In the genomic region with DNA sequence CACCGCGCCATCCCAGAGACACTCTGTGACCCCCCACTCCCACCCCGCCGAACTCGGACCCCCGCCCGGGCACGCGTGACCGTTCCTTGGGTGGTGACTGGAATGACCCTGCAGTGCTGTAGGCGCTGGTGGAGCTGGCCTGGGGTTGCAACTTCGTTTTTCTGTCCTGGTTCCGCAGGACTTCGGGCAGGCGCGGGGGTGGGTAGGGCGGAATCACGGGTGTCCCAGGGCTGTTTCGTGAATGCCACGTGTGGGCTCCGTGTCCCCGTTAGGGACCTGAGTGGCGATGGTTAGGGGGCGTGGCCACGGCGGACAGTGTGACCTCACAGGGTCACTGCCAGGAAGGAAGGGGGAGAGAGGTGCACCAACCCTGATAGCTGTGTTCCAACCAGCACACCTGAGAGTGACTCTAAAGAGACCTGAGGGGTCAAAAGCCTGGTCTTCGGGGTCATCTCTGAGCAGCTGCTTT, we compare ENCODE assay signal across 8 mouse cellular contexts. TPM values are rescaled to one million over a fixed set of nuclear protein-coding genes. Genes with fewer than 3 reads are reported as not detected.
A peak's percentile ranks its signal among the peaks of the same experiment; 100 is the strongest.
DNase-seq lines count a peak whose midpoint lies in the region; ATAC-seq lines count a peak whose summit lies in the region.

No protein-coding gene starts in this region.

- no peaks in the 10 kb centered on the region for H3K27me3 ChIP-seq in megakaryocyte, embryonic 14.5 days (replicated peaks)
- H3K27me3 ChIP-seq in intestine, embryonic 15.5 days (replicated peaks) = no peaks in the 10 kb centered on the region
- no peaks in the 10 kb centered on the region for H3K27me3 ChIP-seq in neural tube, embryonic 12.5 days (replicated peaks)

- peak overlapping the region; percentile 69; the same call in 1 of the 2 replicates for H3K9ac ChIP-seq in intestine, embryonic 15.5 days
- H3K9ac ChIP-seq in neural tube, embryonic 12.5 days = no peak overlapping the region

- peak overlapping the region; percentile 99 for H3K4me3 ChIP-seq in megakaryocyte, embryonic 14.5 days (replicated peaks)
- H3K4me3 ChIP-seq in intestine, embryonic 15.5 days (replicated peaks) = peak overlapping the region; percentile 74
- peak overlapping the region; percentile 75 for H3K4me3 ChIP-seq in neural tube, embryonic 12.5 days

- H3K36me3 ChIP-seq in megakaryocyte, embryonic 14.5 days (replicated peaks; ENCODE audit: low read length) = peaks cover 39% of the 10 kb centered on the region
- no peaks in the 10 kb centered on the region for H3K36me3 ChIP-seq in intestine, embryonic 15.5 days
- H3K36me3 ChIP-seq in neural tube, embryonic 12.5 days = peaks cover 17% of the 10 kb centered on the region; the same call in 1 of the 2 replicates

- H3K27ac ChIP-seq in intestine, embryonic 15.5 days = no peak overlapping the region
- no peak overlapping the region for H3K27ac ChIP-seq in neural tube, embryonic 12.5 days

- H3K9me3 ChIP-seq in megakaryocyte, embryonic 14.5 days = peaks cover 18% of the 10 kb centered on the region
- H3K9me3 ChIP-seq in intestine, embryonic 15.5 days = no peaks in the 10 kb centered on the region
- peaks cover 28% of the 10 kb centered on the region for H3K9me3 ChIP-seq in neural tube, embryonic 12.5 days

- no peak for ATAC-seq in cerebellum, adult (ENCODE audit: insufficient number of reproducible peaks, low FRiP score, low TSS enrichment)
- ATAC-seq in megakaryocyte, adult 5-6 weeks (ENCODE audit: poor library complexity, severe bottlenecking) = no peak
- no peak for ATAC-seq in intestine, embryonic 15.5 days
- ATAC-seq in neural tube, embryonic 12.5 days (ENCODE audit: low FRiP score, low read depth) = no peak

- WGBS in intestine, embryonic 15.5 days = 30% methylated on average over 27 of the region's 27 CpGs
- WGBS in neural tube, embryonic 12.5 days = 39% methylated on average over 27 of the region's 27 CpGs

- peak overlapping the region; percentile 90 for H3K4me2 ChIP-seq in intestine, embryonic 15.5 days (replicated peaks)
- peak overlapping the region; percentile 99 for H3K4me2 ChIP-seq in neural tube, embryonic 12.5 days (replicated peaks)

- H3K4me1 ChIP-seq in megakaryocyte, embryonic 14.5 days = peaks cover 32% of the 10 kb centered on the region
- H3K4me1 ChIP-seq in intestine, embryonic 15.5 days (replicated peaks) = peaks cover 9% of the 10 kb centered on the region
- H3K4me1 ChIP-seq in neural tube, embryonic 12.5 days = peaks cover 12% of the 10 kb centered on the region

- peak; percentile 66 for DNase-seq in cerebellum, adult 11-12 months
- no peak for DNase-seq in adrenal gland, postnatal 36 days
- no peak for DNase-seq in frontal cortex, postnatal 14 days (ENCODE audit: low spot score in 2 of 2)

RNA-seq across cellular contexts. Expression of a gene that starts 17.0 kb away (rescaled TPM):
- 0.22 TPM in 1 of 2 replicates, not detected in the other for polyA plus RNA-seq in megakaryocyte, embryonic 14.5 days (2012; ENCODE audit: insufficient read depth, low replicate concordance)
- total RNA-seq in megakaryocyte, adult 5-6 weeks (2015) = not detected in 2 replicates
- not detected in 2 replicates for total RNA-seq in megakaryocyte, adult 5-6 weeks (2017)
- not detected in 2 replicates for polyA plus RNA-seq in intestine, embryonic 15.5 days (2015; fragmentation: Nextera tagmentation; extraction: Ambion mirVana)
- not detected in 2 replicates for polyA plus RNA-seq in neural tube, embryonic 12.5 days (2016; fragmentation: Nextera tagmentation; extraction: Ambion mirVana)
- not detected for total RNA-seq in adrenal gland, postnatal 36 days (2021)

RNA-seq across cellular contexts. Expression of a gene that starts 36.3 kb away (rescaled TPM):
- 1.6 and 6.1 TPM in 2 replicates for polyA plus RNA-seq in megakaryocyte, embryonic 14.5 days (2012; ENCODE audit: insufficient read depth, low replicate concordance)
- total RNA-seq in megakaryocyte, adult 5-6 weeks (2015) = 14.7 and 20.3 TPM in 2 replicates
- 24.2 and 26.3 TPM in 2 replicates for total RNA-seq in megakaryocyte, adult 5-6 weeks (2017)
- 8.1 and 9.4 TPM in 2 replicates for polyA plus RNA-seq in intestine, embryonic 15.5 days (2015; fragmentation: Nextera tagmentation; extraction: Ambion mirVana)
- 17.9 and 21.2 TPM in 2 replicates for polyA plus RNA-seq in neural tube, embryonic 12.5 days (2016; fragmentation: Nextera tagmentation; extraction: Ambion mirVana)
- 10 to 100 TPM; 24.4 to 29.3 TPM for total RNA-seq in adrenal gland, postnatal 36 days (2021)

RNA-seq across cellular contexts. Expression of a gene that starts 36.6 kb away (rescaled TPM):
- not detected in 2 replicates for polyA plus RNA-seq in megakaryocyte, embryonic 14.5 days (2012; ENCODE audit: insufficient read depth, low replicate concordance)
- total RNA-seq in megakaryocyte, adult 5-6 weeks (2015) = not detected in 2 replicates
- not detected in 2 replicates for total RNA-seq in megakaryocyte, adult 5-6 weeks (2017)
- polyA plus RNA-seq in intestine, embryonic 15.5 days (2015; fragmentation: Nextera tagmentation; extraction: Ambion mirVana) = 0.19 TPM in 1 of 2 replicates, not detected in the other
- 0.10 TPM in 1 of 2 replicates, not detected in the other for polyA plus RNA-seq in neural tube, embryonic 12.5 days (2016; fragmentation: Nextera tagmentation; extraction: Ambion mirVana)
- under 1 TPM in 1 of 2 experiments, not detected in 1; 0.16 TPM for total RNA-seq in adrenal gland, postnatal 36 days (2021)
